In genomic region chr3:102691802-102692484, GRCm38 (mm10) we compare ENCODE assay signal across 8 mouse cellular contexts. TPM values are rescaled to one million over a fixed set of nuclear protein-coding genes. Genes with fewer than 3 reads are reported as not detected.
DNase-seq lines count a peak whose midpoint lies in the region; ATAC-seq lines count a peak whose summit lies in the region.

No protein-coding gene starts in this region.

- H3K4me1 ChIP-seq in embryonic facial prominence, embryonic 13.5 days, result peaks cover 65% of the 10 kb centered on the region
- no peaks in the 10 kb centered on the region for H3K4me1 ChIP-seq in heart, embryonic 10.5 days
- no peaks in the 10 kb centered on the region for H3K4me1 ChIP-seq in kidney, embryonic 16.5 days (ENCODE audit: insufficient read depth, low read length)
- peaks cover 21% of the 10 kb centered on the region for H3K4me1 ChIP-seq in limb, embryonic 15.5 days
- H3K4me1 ChIP-seq in neural tube, embryonic 14.5 days (ENCODE audit: control insufficient read depth, insufficient read depth, low read length), result no peaks in the 10 kb centered on the region

- H3K36me3 ChIP-seq in embryonic facial prominence, embryonic 13.5 days, result no peaks in the 10 kb centered on the region
- no peaks in the 10 kb centered on the region for H3K36me3 ChIP-seq in heart, embryonic 10.5 days
- no peaks in the 10 kb centered on the region for H3K36me3 ChIP-seq in kidney, embryonic 16.5 days (ENCODE audit: insufficient read depth, low read length)
- H3K36me3 ChIP-seq in limb, embryonic 15.5 days, result no peaks in the 10 kb centered on the region
- H3K36me3 ChIP-seq in neural tube, embryonic 14.5 days (ENCODE audit: control insufficient read depth, insufficient read depth, low read length), result no peaks in the 10 kb centered on the region

- DNase-seq in B cell, adult 2 months, result peak; percentile 45 to 48
- peak; percentile 78 for DNase-seq in adrenal gland, postnatal 10 days
- DNase-seq in heart, embryonic 10.5 days (ENCODE audit: low spot score), result peak; percentile 81
- DNase-seq in thymus, postnatal 4 days, result peak; percentile 70

- ATAC-seq in embryonic facial prominence, embryonic 13.5 days (ENCODE audit: insufficient number of reproducible peaks, insufficient read depth, low FRiP score, low TSS enrichment, low read depth), result no peak
- peak; percentile 83; the same call in 1 of the 2 replicates for ATAC-seq in kidney, embryonic 16.5 days (ENCODE audit: low FRiP score, low TSS enrichment)
- no peak for ATAC-seq in limb, embryonic 15.5 days (ENCODE audit: insufficient number of reproducible peaks, low FRiP score, low TSS enrichment, low read depth)
- peak; percentile 88; the same call in 1 of the 2 replicates for ATAC-seq in neural tube, embryonic 14.5 days (ENCODE audit: low read depth)

- H3K9ac ChIP-seq in embryonic facial prominence, embryonic 13.5 days, result no peak overlapping the region
- no peak overlapping the region for H3K9ac ChIP-seq in kidney, embryonic 16.5 days (replicated peaks; ENCODE audit: low read length)
- no peak overlapping the region for H3K9ac ChIP-seq in limb, embryonic 15.5 days
- no peak overlapping the region for H3K9ac ChIP-seq in neural tube, embryonic 14.5 days (replicated peaks; ENCODE audit: low read depth, low read length)

- WGBS in embryonic facial prominence, embryonic 13.5 days, result 37% methylated on average over 11 of the region's 11 CpGs
- WGBS in heart, embryonic 10.5 days, result 40% methylated on average over 11 of the region's 11 CpGs
- WGBS in kidney, embryonic 16.5 days, result 43% methylated on average over 11 of the region's 11 CpGs
- WGBS in limb, embryonic 15.5 days, result 39% methylated on average over 11 of the region's 11 CpGs
- 45% methylated on average over 11 of the region's 11 CpGs for WGBS in neural tube, embryonic 14.5 days

- H3K9me3 ChIP-seq in embryonic facial prominence, embryonic 13.5 days, result no peaks in the 10 kb centered on the region
- H3K9me3 ChIP-seq in heart, embryonic 10.5 days, result no peaks in the 10 kb centered on the region
- H3K9me3 ChIP-seq in kidney, embryonic 16.5 days (ENCODE audit: low read length), result no peaks in the 10 kb centered on the region
- H3K9me3 ChIP-seq in limb, embryonic 15.5 days, result no peaks in the 10 kb centered on the region
- no peaks in the 10 kb centered on the region for H3K9me3 ChIP-seq in neural tube, embryonic 14.5 days (ENCODE audit: control insufficient read depth, low read length)

- H3K27ac ChIP-seq in embryonic facial prominence, embryonic 13.5 days, result peak overlapping the region; percentile 44
- no peak overlapping the region for H3K27ac ChIP-seq in heart, embryonic 10.5 days
- no peak overlapping the region for H3K27ac ChIP-seq in kidney, embryonic 16.5 days (ENCODE audit: low read length)
- H3K27ac ChIP-seq in limb, embryonic 15.5 days, result 0 out of 2 replicates have a peak overlapping the region, but pooled peaks have one; percentile 11
- no peak overlapping the region for H3K27ac ChIP-seq in neural tube, embryonic 14.5 days (ENCODE audit: low read depth, low read length)

- no peaks in the 10 kb centered on the region for H3K27me3 ChIP-seq in embryonic facial prominence, embryonic 13.5 days
- peaks cover 4% of the 10 kb centered on the region; the same call in 1 of the 2 replicates for H3K27me3 ChIP-seq in heart, embryonic 10.5 days (ENCODE audit: insufficient read depth, poor library complexity, severe bottlenecking)
- no peaks in the 10 kb centered on the region for H3K27me3 ChIP-seq in kidney, embryonic 16.5 days (ENCODE audit: insufficient read depth, low read length)
- H3K27me3 ChIP-seq in limb, embryonic 15.5 days, result no peaks in the 10 kb centered on the region
- H3K27me3 ChIP-seq in neural tube, embryonic 14.5 days (ENCODE audit: control insufficient read depth, insufficient read depth, low read length), result no peaks in the 10 kb centered on the region

- H3K4me3 ChIP-seq in embryonic facial prominence, embryonic 13.5 days, result no peak overlapping the region
- H3K4me3 ChIP-seq in heart, embryonic 10.5 days, result no peak overlapping the region
- H3K4me3 ChIP-seq in kidney, embryonic 16.5 days (ENCODE audit: low read length), result no peak overlapping the region
- H3K4me3 ChIP-seq in limb, embryonic 15.5 days, result no peak overlapping the region
- no peak overlapping the region for H3K4me3 ChIP-seq in neural tube, embryonic 14.5 days (ENCODE audit: low read depth, low read length)

- peak overlapping the region; percentile 21 for H3K4me2 ChIP-seq in embryonic facial prominence, embryonic 13.5 days
- no peak overlapping the region for H3K4me2 ChIP-seq in kidney, embryonic 16.5 days (replicated peaks; ENCODE audit: low read depth, low read length)
- H3K4me2 ChIP-seq in limb, embryonic 15.5 days, result no peak overlapping the region
- no peak overlapping the region for H3K4me2 ChIP-seq in neural tube, embryonic 14.5 days (ENCODE audit: low read depth, low read length)

RNA-seq across cellular contexts. Expression of gene Tspan2, which starts 42.4 kb away (rescaled TPM):
- 10 to 100 TPM; 12.3 to 17.1 TPM for total RNA-seq in adrenal gland, postnatal 10 days (2021)
- polyA plus RNA-seq in embryonic facial prominence, embryonic 13.5 days (2015; fragmentation: Nextera tagmentation; extraction: Ambion mirVana), result 4.6 and 5.3 TPM in 2 replicates
- polyA plus RNA-seq in heart, embryonic 10.5 days (2016; fragmentation: Nextera tagmentation; extraction: Ambion mirVana), result 24.6 and 39.1 TPM in 2 replicates
- polyA plus RNA-seq in kidney, embryonic 16.5 days (2015; fragmentation: Nextera tagmentation; extraction: Ambion mirVana), result 8.4 and 10.6 TPM in 2 replicates
- polyA plus RNA-seq in limb, embryonic 15.5 days (2015; fragmentation: Nextera tagmentation; extraction: Ambion mirVana), result 7.2 and 8.0 TPM in 2 replicates
- 15.6 and 16.8 TPM in 2 replicates for polyA plus RNA-seq in neural tube, embryonic 14.5 days (2014; fragmentation: Nextera tagmentation; extraction: Ambion mirVana)

Comparison
In these comparisons a context has a peak if more than half of its experiments do, and no peak if none do; other contexts are left out.
1. ATAC-seq: peak in kidney, embryonic 16.5 days (single experiment) and neural tube, embryonic 14.5 days (single experiment); none in embryonic facial prominence, embryonic 13.5 days (single experiment) and limb, embryonic 15.5 days (single experiment).
2. H3K27ac ChIP-seq: peak in embryonic facial prominence, embryonic 13.5 days (single experiment) and limb, embryonic 15.5 days (single experiment); none in heart, embryonic 10.5 days (single experiment), kidney, embryonic 16.5 days (single experiment) and neural tube, embryonic 14.5 days (single experiment).
3. Peak in every context shown above with its lines, with median percentiles within 50 percentile points of each other: DNase-seq.